Mouse (Mus musculus) embryonic stem cell, embryonic (primary cell): Measurements from ENCODE around the gene Snx29.
"Not testable (repeated sequence)": the region's sequence is repeated elsewhere in the genome, so short reads cannot be mapped to it uniquely, and the experiment has no call there.

ENCODE experiments used
- CTCF ChIA-PET, 4 experiments: fragments of 300-600 bp in 2 of 4; fragments of 350-600 bp in 2 of 4; sonication (Branson Sonifier 250); formaldehyde crosslinking; loops; one replicate each; lab custom pipeline; 2022; ENCODE audit warnings: inconsistent platforms in 2 of 4; lab: Charles Lee
- POLR2A ChIA-PET, 4 experiments: fragments of 300-600 bp in 2 of 4; fragments of 350-600 bp in 2 of 4; sonication (Branson Sonifier 250); formaldehyde crosslinking; loops; one replicate each; lab custom pipeline; 2022; ENCODE audit warnings: antibody characterized with exemption in 4 of 4, inconsistent platforms in 1 of 4; lab: Charles Lee

The Snx29 gene

GRCm38 (mm10) chr16:11447905-11448304 is 125.2 kb downstream of the Snx29 start:
- ChIA-PET POLR2A (no interaction called here), CTCF (no interaction called here)

GRCm38 (mm10) chr16:11448696-11449095 is 126.0 kb downstream of the Snx29 start:
- POLR2A ChIA-PET, result interaction anchor here in 1 of 4 experiments (1.3 kb wide), 1 partner anchor 354 kb away, joined by 3 read pairs; no protein-coding TSS in a partner anchor

GRCm38 (mm10) chr16:11449344-11449743 is 126.6 kb downstream of the Snx29 start:
- ChIA-PET CTCF (interaction anchor here in 2 of 4 experiments (0.6 kb wide), 2 partner anchors 118 to 319 kb away, joined by 3 to 7 read pairs; no protein-coding TSS in a partner anchor), POLR2A (interaction anchor here in 2 of 4 experiments (1.0 to 2.3 kb wide), 4 partner anchors 9 to 353 kb away, joined by 3 to 10 read pairs (median 5); no protein-coding TSS in a partner anchor)

More at GRCm38 (mm10) chr16:11448696-11449095, 126.0 kb downstream of the Snx29 start:
- CTCF ChIA-PET, result not testable (repeated sequence)

- ChIA-PET POLR2A (interaction anchor here in 2 of 4 experiments (1.0 to 2.3 kb wide), 5 partner anchors 10 to 750 kb away, joined by 3 to 10 read pairs (median 5); no protein-coding TSS in a partner anchor), CTCF (interaction anchor here in 2 of 4 experiments (0.9 to 1.4 kb wide), 2 partner anchors 18 kb away, joined by 3 to 4 read pairs; no protein-coding TSS in a partner anchor)
Measured at GRCm38 (mm10) chr16:11450626-11451025, 127.9 kb downstream of the Snx29 start.

GRCm38 (mm10) chr16:11454871-11455270 is 132.2 kb downstream of the Snx29 start:
- POLR2A ChIA-PET, result interaction anchor here in 1 of 4 experiments (1.0 kb wide), 1 partner anchor 17 kb away, joined by 3 read pairs; no protein-coding TSS in a partner anchor

GRCm38 (mm10) chr16:11455545-11456140 is 132.9 kb downstream of the Snx29 start:
- CTCF ChIA-PET, result interaction anchor here in 1 of 4 experiments (1.3 kb wide), 1 partner anchor 13 kb away, joined by 3 read pairs; no protein-coding TSS in a partner anchor

More at GRCm38 (mm10) chr16:11454871-11455270, 132.2 kb downstream of the Snx29 start:
- CTCF ChIA-PET, result interaction anchor here in 1 of 4 experiments (1.3 kb wide), 1 partner anchor 14 kb away, joined by 3 read pairs; no protein-coding TSS in a partner anchor

GRCm38 (mm10) chr16:11456141-11456645 is 133.5 kb downstream of the Snx29 start:
- ChIA-PET CTCF (interaction anchor here in 2 of 4 experiments (0.6 to 0.8 kb wide), 2 partner anchors 22 to 151 kb away, joined by 3 read pairs; no protein-coding TSS in a partner anchor), POLR2A (interaction anchor here in 2 of 4 experiments (0.6 to 1.7 kb wide), 5 partner anchors 12 to 420 kb away, joined by 3 to 6 read pairs (median 3); partner anchors contain the start of gene Gspt1 (in 1 of the 2))

More at GRCm38 (mm10) chr16:11455545-11456140, 132.9 kb downstream of the Snx29 start:
- POLR2A ChIA-PET, result interaction anchor here in 2 of 4 experiments (0.6 to 1.7 kb wide), 4 partner anchors 12 to 201 kb away, joined by 3 to 6 read pairs (median 3); partner anchors contain the start of gene Gspt1 (in 1 of the 2)

- POLR2A ChIA-PET, result interaction anchor here in 2 of 4 experiments (0.9 to 1.7 kb wide), 5 partner anchors 10 to 421 kb away, joined by 3 to 6 read pairs (median 3); no protein-coding TSS in a partner anchor
- CTCF ChIA-PET, result interaction anchor here in 2 of 4 experiments (1.9 to 2.0 kb wide), 2 partner anchors 11 kb away, joined by 6 to 8 read pairs; no protein-coding TSS in a partner anchor
Measured at GRCm38 (mm10) chr16:11457136-11457535, 134.4 kb downstream of the Snx29 start.

- POLR2A ChIA-PET, result interaction anchor here in 2 of 4 experiments (0.8 to 1.7 kb wide), 4 partner anchors 9 to 20 kb away, joined by 3 to 6 read pairs (median 4); no protein-coding TSS in a partner anchor
- CTCF ChIA-PET, result interaction anchor here in 2 of 4 experiments (1.9 to 2.0 kb wide), 2 partner anchors 11 kb away, joined by 6 to 8 read pairs; no protein-coding TSS in a partner anchor
Measured at GRCm38 (mm10) chr16:11457609-11458350, 135.1 kb downstream of the Snx29 start.

- ChIA-PET POLR2A (no interaction called here), CTCF (no interaction called here)
Measured at GRCm38 (mm10) chr16:11460210-11460609, 137.5 kb downstream of the Snx29 start.

- CTCF ChIA-PET, result interaction anchor here in 2 of 4 experiments (0.5 to 0.7 kb wide), 3 partner anchors 444 to 939 kb away, joined by 3 to 11 read pairs (median 3); no protein-coding TSS in a partner anchor
- POLR2A ChIA-PET, result interaction anchor here in 1 of 4 experiments (0.5 to 0.6 kb wide), 2 partner anchors 448 to 905 kb away, joined by 3 to 4 read pairs; partner anchors contain the start of gene Cpped1
Measured at GRCm38 (mm10) chr16:11461612-11462011, 138.9 kb downstream of the Snx29 start.

- ChIA-PET POLR2A (interaction anchor here in 3 of 4 experiments (0.5 to 1.3 kb wide), 5 partner anchors 10 to 1351 kb away, joined by 3 to 4 read pairs (median 3); no protein-coding TSS in a partner anchor), CTCF (interaction anchor here (0.5 to 1.6 kb wide), 26 partner anchors 10 to 751 kb away, joined by 3 to 12 read pairs (median 4); no protein-coding TSS in a partner anchor)
Measured at GRCm38 (mm10) chr16:11468533-11469179, 145.9 kb downstream of the Snx29 start.

GRCm38 (mm10) chr16:11469491-11469890 is 146.8 kb downstream of the Snx29 start:
- CTCF ChIA-PET, result interaction anchor here in 2 of 4 experiments (1.2 to 1.6 kb wide), 3 partner anchors 9 to 134 kb away, joined by 4 to 12 read pairs (median 6); no protein-coding TSS in a partner anchor

GRCm38 (mm10) chr16:11471246-11471645 is 148.5 kb downstream of the Snx29 start:
- CTCF ChIA-PET, result interaction anchor here in 1 of 4 experiments (0.6 kb wide), 1 partner anchor 157 kb away, joined by 13 read pairs; no protein-coding TSS in a partner anchor
- POLR2A ChIA-PET, result interaction anchor here in 3 of 4 experiments (0.5 to 1.3 kb wide), 4 partner anchors 13 to 126 kb away, joined by 3 read pairs; no protein-coding TSS in a partner anchor

More at GRCm38 (mm10) chr16:11469491-11469890, 146.8 kb downstream of the Snx29 start:
- POLR2A ChIA-PET, result no interaction called here

GRCm38 (mm10) chr16:11472852-11473251 is 150.1 kb downstream of the Snx29 start:
- CTCF ChIA-PET, result no interaction called here

GRCm38 (mm10) chr16:11473474-11473873 is 150.8 kb downstream of the Snx29 start:
- CTCF ChIA-PET, result no interaction called here
- POLR2A ChIA-PET, result no interaction called here

More at GRCm38 (mm10) chr16:11472852-11473251, 150.1 kb downstream of the Snx29 start:
- POLR2A ChIA-PET, result no interaction called here
